Mouse (Mus musculus): Measurements from ENCODE around the gene Fam228b. TPM values are rescaled to one million over a fixed set of nuclear protein-coding genes. Genes with fewer than 3 reads are reported as not detected.
"Not testable (repeated sequence)": the region's sequence is repeated elsewhere in the genome, so short reads cannot be mapped to it uniquely, and the experiment has no call there.

The Fam228b gene
- total RNA-seq (2018; cell fraction: chromatin; rRNA removed), result 1 to 10 TPM in 13 of 26 experiments, under 1 TPM in 7, not detected in 6; 0.25 to 7.1 (median 1.1) TPM
- total RNA-seq (2018; cell fraction: cytosol; rRNA removed), result 1 to 10 TPM in 1 of 26 experiments, under 1 TPM in 12, not detected in 13; 0.03 to 1.4 (median 0.14) TPM
- 1 to 10 TPM in 8 of 26 experiments, under 1 TPM in 11, not detected in 7; 0.24 to 3.3 (median 0.91) TPM for total RNA-seq (2018; cell fraction: nucleus; rRNA removed)
- polyA plus RNA-seq (2018), result 0.11 TPM in 1 of 3 replicates, not detected in the others

GRCm38 (mm10) chr12:4768492-4769332 is at the start of gene Fam228b, which contains the start of gene Pfn4:
Gene Fam228b, minus strand, starts transcription at chr12:4769267.
Gene Pfn4, plus strand, starts transcription at chr12:4769022.
- H3K79me2 ChIP-seq (ENCODE audit: inconsistent target), result no peaks in the 10 kb centered on the region
- WGBS (ENCODE audit: missing documents), result 6% methylated on average over 61 of the region's 61 CpGs
- peak within 1 kb of the TSS; percentile 27 for H3K4me3 ChIP-seq (ENCODE audit: inconsistent target)
- H3K36me3 ChIP-seq (ENCODE audit: inconsistent target), result no peaks in the 10 kb centered on the region
- no peak within 1 kb of the TSS for H3K27ac ChIP-seq

DNA sequence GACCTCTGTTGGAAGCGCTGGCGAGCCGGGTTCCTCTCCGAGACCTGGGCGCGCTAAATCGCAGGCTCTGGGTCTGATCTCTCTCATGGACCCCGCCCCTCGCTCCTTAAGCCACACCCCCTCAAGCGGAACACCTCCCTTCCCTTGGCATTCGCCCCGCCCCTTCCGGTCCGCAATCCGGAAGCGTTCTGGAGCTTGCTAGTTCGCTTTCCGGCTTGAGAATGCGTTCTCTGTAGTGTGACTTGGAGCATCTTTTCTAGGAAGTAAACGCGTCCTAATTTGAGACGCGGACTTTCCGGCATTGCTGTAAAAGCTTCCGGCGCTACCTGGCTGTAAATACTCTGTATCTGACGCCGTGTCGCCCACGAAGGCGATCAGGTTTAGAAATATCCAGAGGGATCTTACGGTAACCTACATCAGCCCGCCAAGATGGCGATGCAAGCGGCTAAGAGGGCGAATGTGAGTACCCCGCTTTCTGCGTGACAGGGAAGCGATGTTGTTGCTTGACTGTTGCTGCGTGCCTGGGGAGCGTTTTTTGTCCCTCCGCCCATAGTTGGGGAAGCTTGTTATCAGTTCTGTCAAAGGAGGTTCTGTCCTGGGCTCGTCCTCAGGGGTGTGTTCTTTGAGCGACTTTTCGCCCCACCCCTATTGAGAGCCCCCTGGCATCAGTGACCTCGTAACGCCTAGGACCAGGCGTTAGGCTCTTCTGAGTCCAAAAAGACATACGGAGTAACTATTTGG is 48.5 kb upstream of the Fam228b start, which contains the start of gene Sf3b6:
Sf3b6 (plus strand) TSS at position 184 of the 741 bp plus-strand sequence.
- peaks cover 20% of the 10 kb centered on the region for H3K36me3 ChIP-seq (ENCODE audit: inconsistent target)
- H3K4me3 ChIP-seq (ENCODE audit: inconsistent target), result peak within 1 kb of the TSS; percentile 100
- H3K27ac ChIP-seq, result peak within 1 kb of the TSS; percentile 72
- H3K79me2 ChIP-seq (ENCODE audit: inconsistent target), result peaks cover 44% of the 10 kb centered on the region
- WGBS (ENCODE audit: missing documents), result 2% methylated on average over 49 of the region's 49 CpGs

GRCm38 (mm10) chr12:4816680-4817360 is 47.8 kb upstream of the Fam228b start:
- 9% methylated on average over 24 of the region's 24 CpGs for WGBS (ENCODE audit: missing documents)
- Histone ChIP-seq H3K4me3 (ENCODE audit: inconsistent target) (peak overlapping the region; percentile 100), H3K79me2 (ENCODE audit: inconsistent target) (peaks cover 41% of the 10 kb centered on the region), H3K36me3 (ENCODE audit: inconsistent target) (peaks cover 12% of the 10 kb centered on the region), H3K27ac (peak overlapping the region; percentile 72)

- Histone ChIP-seq H3K4me3 (ENCODE audit: inconsistent target) (no peak overlapping the region), H3K79me2 (ENCODE audit: inconsistent target) (peaks cover 12% of the 10 kb centered on the region), H3K27ac (no peak overlapping the region), H3K36me3 (ENCODE audit: inconsistent target) (no peaks in the 10 kb centered on the region)
- 94% methylated on average over 4 of the region's 4 CpGs for WGBS (ENCODE audit: missing documents)
These were observed 44.6 kb upstream of the Fam228b start for GRCm38 (mm10) chr12:4813636-4814035.

DNA sequence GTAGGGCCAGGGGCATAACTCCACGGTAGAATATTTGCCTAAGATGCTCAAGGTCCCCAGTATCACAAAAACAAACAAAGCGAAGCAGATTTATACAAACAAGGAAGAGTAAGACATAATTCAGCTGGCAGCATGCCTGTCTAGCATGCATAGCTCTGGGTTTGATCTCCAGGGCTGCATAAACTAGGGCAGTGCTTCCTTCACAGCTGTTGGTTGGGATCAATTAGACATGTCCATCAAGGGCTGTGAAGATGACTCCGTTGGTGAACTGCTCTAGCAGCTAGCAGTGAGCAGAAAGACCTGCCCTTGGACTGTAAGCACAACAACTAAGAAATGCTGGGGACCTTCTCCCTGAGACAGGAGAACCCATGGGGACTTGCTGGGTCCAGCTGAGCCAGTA is 42.6 kb upstream of the Fam228b start:
- H3K27ac ChIP-seq, result no peak overlapping the region
- 84% methylated on average over 3 of the region's 3 CpGs for WGBS (ENCODE audit: missing documents)
- no peak overlapping the region for H3K4me3 ChIP-seq (ENCODE audit: inconsistent target)
- H3K79me2 ChIP-seq (ENCODE audit: inconsistent target), result no peaks in the 10 kb centered on the region
- H3K36me3 ChIP-seq (ENCODE audit: inconsistent target), result no peaks in the 10 kb centered on the region

GRCm38 (mm10) chr12:4811036-4811435 is 42.0 kb upstream of the Fam228b start:
- Histone ChIP-seq H3K79me2 (ENCODE audit: inconsistent target) (no peaks in the 10 kb centered on the region), H3K27ac (no peak overlapping the region), H3K36me3 (ENCODE audit: inconsistent target) (no peaks in the 10 kb centered on the region), H3K4me3 (ENCODE audit: inconsistent target) (no peak overlapping the region)
- WGBS (ENCODE audit: missing documents), result 84% methylated on average over 4 of the region's 4 CpGs

DNA sequence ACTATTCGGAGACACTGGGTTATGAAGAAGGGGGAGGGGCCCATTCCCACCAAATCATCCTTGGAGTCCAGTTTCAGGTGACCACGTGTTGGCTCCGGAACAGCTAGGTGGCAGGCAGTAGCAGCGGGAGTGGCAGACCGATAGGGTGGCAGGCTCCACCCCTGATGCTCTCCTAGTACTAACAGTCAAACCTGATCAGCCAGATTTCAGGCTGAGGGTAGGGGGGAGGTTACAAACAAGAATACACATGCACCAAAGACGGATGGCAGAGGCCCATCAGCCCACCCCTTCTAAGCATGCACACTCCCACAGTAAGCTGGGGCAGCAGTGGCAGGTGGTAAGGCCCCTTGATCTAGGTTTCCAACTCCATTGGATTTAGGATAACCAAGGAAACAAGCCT is 28.4 kb upstream of the Fam228b start:
- not testable (repeated sequence) for H3K4me3 ChIP-seq (ENCODE audit: inconsistent target); H3K36me3 ChIP-seq (ENCODE audit: inconsistent target)
- WGBS (ENCODE audit: missing documents), result 89% methylated on average over 2 of the region's 6 CpGs

GRCm38 (mm10) chr12:4793718-4794117 is 24.7 kb upstream of the Fam228b start:
- Histone ChIP-seq H3K79me2 (ENCODE audit: inconsistent target) (no peaks in the 10 kb centered on the region), H3K4me3 (ENCODE audit: inconsistent target) (no peak overlapping the region)
- WGBS (ENCODE audit: missing documents), result 100% methylated on average over 1 of the region's 1 CpGs

More for the DNA sequence above, 28.4 kb upstream of the Fam228b start:
- not testable (repeated sequence) for H3K79me2 ChIP-seq (ENCODE audit: inconsistent target); H3K27ac ChIP-seq

GRCm38 (mm10) chr12:4788128-4788527 is 19.1 kb upstream of the Fam228b start:
- 88% methylated on average over 22 of the region's 25 CpGs for WGBS (ENCODE audit: missing documents)
- H3K36me3 ChIP-seq (ENCODE audit: inconsistent target); H3K27ac ChIP-seq; H3K4me3 ChIP-seq (ENCODE audit: inconsistent target); H3K79me2 ChIP-seq (ENCODE audit: inconsistent target): not testable (repeated sequence)

More at GRCm38 (mm10) chr12:4793718-4794117, 24.7 kb upstream of the Fam228b start:
- no peaks in the 10 kb centered on the region for H3K36me3 ChIP-seq (ENCODE audit: inconsistent target)
- no peak overlapping the region for H3K27ac ChIP-seq

DNA sequence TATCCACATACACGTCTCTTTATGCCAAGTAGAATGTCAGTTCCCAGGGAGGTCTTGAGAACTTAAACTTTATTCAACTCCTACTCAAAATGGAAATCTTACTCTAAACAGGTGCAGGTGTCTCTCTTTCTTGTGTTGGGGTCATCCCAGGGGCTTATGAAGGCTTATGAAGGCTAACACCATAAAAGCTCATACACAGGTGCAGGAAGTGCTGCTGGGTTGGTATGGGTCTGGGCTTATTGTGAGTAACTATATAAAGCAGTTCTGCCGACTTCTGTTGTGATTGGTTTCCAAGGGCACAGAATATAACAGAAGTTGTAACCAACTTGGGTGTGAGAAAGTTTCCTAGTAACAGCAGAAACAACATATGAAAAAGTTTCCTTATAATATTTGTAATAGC is 15.4 kb upstream of the Fam228b start:
- Histone ChIP-seq H3K36me3 (ENCODE audit: inconsistent target) (no peaks in the 10 kb centered on the region), H3K27ac (no peak overlapping the region), H3K79me2 (ENCODE audit: inconsistent target) (no peaks in the 10 kb centered on the region), H3K4me3 (ENCODE audit: inconsistent target) (no peak overlapping the region)
- 94% methylated on average over 2 of the region's 2 CpGs for WGBS (ENCODE audit: missing documents)

DNA sequence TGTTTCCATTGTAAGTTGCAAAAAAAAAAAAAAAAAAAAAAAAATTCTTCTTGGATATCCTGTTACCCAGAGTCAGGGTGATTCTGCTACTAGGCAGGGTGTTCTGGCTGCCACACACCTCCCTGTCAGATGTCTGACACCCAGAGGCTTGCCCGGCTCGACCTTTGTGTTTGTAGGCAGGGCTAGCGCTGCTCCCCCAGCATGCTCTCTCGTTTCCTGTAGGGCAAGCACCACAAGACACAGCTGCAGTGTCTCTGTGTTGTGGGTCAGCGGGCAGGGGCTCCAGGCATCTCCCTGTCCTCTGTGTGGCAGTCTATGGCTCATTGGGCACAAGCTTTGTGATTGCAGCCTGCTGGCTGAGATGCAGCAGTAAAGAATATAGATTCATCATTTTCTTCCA is 14.5 kb upstream of the Fam228b start:
- H3K36me3 ChIP-seq (ENCODE audit: inconsistent target), result no peaks in the 10 kb centered on the region
- no peak overlapping the region for H3K4me3 ChIP-seq (ENCODE audit: inconsistent target)
- no peaks in the 10 kb centered on the region for H3K79me2 ChIP-seq (ENCODE audit: inconsistent target)
- H3K27ac ChIP-seq, result no peak overlapping the region
- WGBS (ENCODE audit: missing documents), result 78% methylated on average over 5 of the region's 5 CpGs

- WGBS (ENCODE audit: missing documents), result 81% methylated on average over 6 of the region's 9 CpGs
These were observed 12.8 kb upstream of the Fam228b start for GRCm38 (mm10) chr12:4781725-4782404.

GRCm38 (mm10) chr12:4781270-4781669 is 12.2 kb upstream of the Fam228b start:
- no peaks in the 10 kb centered on the region for H3K36me3 ChIP-seq (ENCODE audit: inconsistent target)

More at GRCm38 (mm10) chr12:4781725-4782404, 12.8 kb upstream of the Fam228b start:
- not testable (repeated sequence) for H3K79me2 ChIP-seq (ENCODE audit: inconsistent target); H3K27ac ChIP-seq; H3K4me3 ChIP-seq (ENCODE audit: inconsistent target); H3K36me3 ChIP-seq (ENCODE audit: inconsistent target)

GRCm38 (mm10) chr12:4780245-4780644 is 11.2 kb upstream of the Fam228b start:
- Histone ChIP-seq H3K79me2 (ENCODE audit: inconsistent target) (no peaks in the 10 kb centered on the region), H3K4me3 (ENCODE audit: inconsistent target) (no peak overlapping the region), H3K27ac (no peak overlapping the region), H3K36me3 (ENCODE audit: inconsistent target) (no peaks in the 10 kb centered on the region)
- WGBS (ENCODE audit: missing documents), result 89% methylated on average over 2 of the region's 2 CpGs

More at GRCm38 (mm10) chr12:4781270-4781669, 12.2 kb upstream of the Fam228b start:
- WGBS (ENCODE audit: missing documents), result 82% methylated on average over 1 of the region's 1 CpGs
- Histone ChIP-seq H3K4me3 (ENCODE audit: inconsistent target) (no peak overlapping the region), H3K27ac (no peak overlapping the region), H3K79me2 (ENCODE audit: inconsistent target) (no peaks in the 10 kb centered on the region)

All from macrophage (primary cell).